Mouse (Mus musculus): ENCODE results near the gene Grik3. TPM values are rescaled to one million over a fixed set of nuclear protein-coding genes. Genes with fewer than 3 reads are reported as not detected.

The Grik3 gene
- polyA plus RNA-seq, 1 experiment from 2014 or later, result 1.1 TPM

DNA sequence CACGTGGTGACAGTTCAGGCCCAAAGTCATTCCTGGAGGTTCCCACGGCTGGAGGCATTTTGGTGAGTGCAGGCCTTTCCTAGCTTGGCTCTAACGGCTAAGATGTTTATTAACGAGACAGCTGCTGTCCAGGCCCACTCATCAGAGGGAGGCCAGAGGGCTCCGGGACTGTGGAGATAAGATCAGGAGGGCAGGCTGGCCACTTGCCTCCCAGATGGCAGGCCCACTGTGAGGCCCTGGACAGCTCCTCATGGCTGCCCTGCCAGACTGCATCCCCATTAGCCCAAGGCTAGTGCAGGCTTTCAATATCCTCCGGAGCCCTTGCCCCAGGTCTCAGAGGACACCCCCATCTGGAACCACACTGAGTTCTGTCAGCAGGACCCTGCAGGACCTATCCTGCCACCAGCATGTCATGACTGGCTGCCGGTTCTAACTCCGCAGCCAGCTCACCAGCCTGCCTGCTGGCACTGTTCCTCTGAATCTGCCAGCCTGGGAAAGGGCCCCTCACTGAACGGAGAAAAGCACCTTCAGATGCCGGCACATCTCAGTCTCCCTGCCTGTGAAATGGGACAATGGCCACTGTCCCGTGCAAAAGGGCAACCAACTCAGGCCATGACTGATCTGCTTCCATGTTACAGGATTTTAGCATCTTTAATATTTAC lies 20.7 kb upstream of the Grik3 start:
- Histone ChIP-seq H3K27me3 (ENCODE audit: control insufficient read depth, insufficient read depth, low read length) (no peaks in the 10 kb centered on the region), H3K27ac (ENCODE audit: low read length) (no peak overlapping the region), H3K4me1 (ENCODE audit: control insufficient read depth, insufficient read depth, low read length) (no peaks in the 10 kb centered on the region), H3K4me2 (replicated peaks; ENCODE audit: low read depth, low read length) (no peak overlapping the region), H3K4me3 (ENCODE audit: low read depth, low read length) (no peak overlapping the region), H3K9me3 (ENCODE audit: control insufficient read depth, low read depth, low read length) (no peaks in the 10 kb centered on the region), H3K9ac (replicated peaks; ENCODE audit: low read depth, low read length) (no peak overlapping the region), H3K36me3 (ENCODE audit: control insufficient read depth, insufficient read depth, low read length) (no peaks in the 10 kb centered on the region)
- WGBS, result 47% methylated on average over 11 of the region's 11 CpGs
- ATAC-seq (ENCODE audit: insufficient number of reproducible peaks, insufficient read depth, low FRiP score, low read depth), result no peak

GRCm38 (mm10) chr4:125474903-125475302 lies 15.6 kb upstream of the Grik3 start:
- H3K4me2 ChIP-seq (replicated peaks; ENCODE audit: low read depth, low read length), result no peak overlapping the region
- ATAC-seq (ENCODE audit: insufficient number of reproducible peaks, insufficient read depth, low FRiP score, low read depth), result no peak
- H3K4me1 ChIP-seq (ENCODE audit: control insufficient read depth, insufficient read depth, low read length), result no peaks in the 10 kb centered on the region
- no peak overlapping the region for H3K27ac ChIP-seq (ENCODE audit: low read length)
- WGBS, result 76% methylated on average over 4 of the region's 4 CpGs
- no peaks in the 10 kb centered on the region for H3K27me3 ChIP-seq (ENCODE audit: control insufficient read depth, insufficient read depth, low read length)
- H3K4me3 ChIP-seq (ENCODE audit: low read depth, low read length), result no peak overlapping the region
- H3K9ac ChIP-seq (replicated peaks; ENCODE audit: low read depth, low read length), result no peak overlapping the region
- no peaks in the 10 kb centered on the region for H3K9me3 ChIP-seq (ENCODE audit: control insufficient read depth, low read depth, low read length)
- no peaks in the 10 kb centered on the region for H3K36me3 ChIP-seq (ENCODE audit: control insufficient read depth, insufficient read depth, low read length)

GRCm38 (mm10) chr4:125478071-125478470 lies 12.4 kb upstream of the Grik3 start:
- no peaks in the 10 kb centered on the region for H3K4me1 ChIP-seq (ENCODE audit: control insufficient read depth, insufficient read depth, low read length)
- no peak overlapping the region for H3K9ac ChIP-seq (replicated peaks; ENCODE audit: low read depth, low read length)
- WGBS, result 32% methylated on average over 12 of the region's 12 CpGs
- ATAC-seq (ENCODE audit: insufficient number of reproducible peaks, insufficient read depth, low FRiP score, low read depth), result no peak
- H3K4me3 ChIP-seq (ENCODE audit: low read depth, low read length), result no peak overlapping the region
- no peak overlapping the region for H3K4me2 ChIP-seq (replicated peaks; ENCODE audit: low read depth, low read length)
- no peaks in the 10 kb centered on the region for H3K9me3 ChIP-seq (ENCODE audit: control insufficient read depth, low read depth, low read length)
- H3K27me3 ChIP-seq (ENCODE audit: control insufficient read depth, insufficient read depth, low read length), result peaks cover 7% of the 10 kb centered on the region; the same call in 1 of the 2 replicates
- H3K36me3 ChIP-seq (ENCODE audit: control insufficient read depth, insufficient read depth, low read length), result no peaks in the 10 kb centered on the region
- H3K27ac ChIP-seq (ENCODE audit: low read length), result no peak overlapping the region

- 27% methylated on average over 3 of the region's 3 CpGs for WGBS
- Histone ChIP-seq H3K4me1 (ENCODE audit: control insufficient read depth, insufficient read depth, low read length) (no peaks in the 10 kb centered on the region), H3K9ac (replicated peaks; ENCODE audit: low read depth, low read length) (no peak overlapping the region), H3K4me3 (ENCODE audit: low read depth, low read length) (no peak overlapping the region), H3K9me3 (ENCODE audit: control insufficient read depth, low read depth, low read length) (no peaks in the 10 kb centered on the region), H3K27ac (ENCODE audit: low read length) (no peak overlapping the region), H3K27me3 (ENCODE audit: control insufficient read depth, insufficient read depth, low read length) (peaks cover 28% of the 10 kb centered on the region), H3K36me3 (ENCODE audit: control insufficient read depth, insufficient read depth, low read length) (no peaks in the 10 kb centered on the region), H3K4me2 (replicated peaks; ENCODE audit: low read depth, low read length) (no peak overlapping the region)
- no peak for ATAC-seq (ENCODE audit: insufficient number of reproducible peaks, insufficient read depth, low FRiP score, low read depth)
Measured at GRCm38 (mm10) chr4:125481256-125481655, 9.2 kb upstream of the Grik3 start.

DNA sequence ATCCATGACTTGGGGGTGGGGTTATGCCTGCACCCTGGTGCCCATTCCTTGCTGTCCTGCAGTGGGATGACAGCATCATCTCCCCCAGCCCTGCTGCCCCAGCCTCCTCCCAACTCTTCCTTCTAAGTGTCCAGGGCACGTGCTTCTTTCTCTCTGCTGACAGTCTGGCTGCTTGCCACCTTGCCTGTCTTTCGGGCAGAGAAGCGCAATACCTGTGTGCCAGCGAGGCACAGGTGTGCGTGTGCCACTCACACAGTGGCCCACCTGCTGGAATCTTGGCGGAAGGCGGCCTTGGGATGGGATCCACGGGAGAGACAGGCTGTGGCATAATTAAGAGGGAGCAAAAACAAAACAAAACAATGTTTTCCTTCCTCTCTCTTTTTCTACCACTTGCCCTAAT lies 6.4 kb upstream of the Grik3 start:
- no peak overlapping the region for H3K9ac ChIP-seq (replicated peaks; ENCODE audit: low read depth, low read length)
- peaks cover 55% of the 10 kb centered on the region for H3K27me3 ChIP-seq (ENCODE audit: control insufficient read depth, insufficient read depth, low read length)
- H3K36me3 ChIP-seq (ENCODE audit: control insufficient read depth, insufficient read depth, low read length), result no peaks in the 10 kb centered on the region
- H3K27ac ChIP-seq (ENCODE audit: low read length), result no peak overlapping the region
- H3K4me1 ChIP-seq (ENCODE audit: control insufficient read depth, insufficient read depth, low read length), result no peaks in the 10 kb centered on the region
- H3K4me2 ChIP-seq (replicated peaks; ENCODE audit: low read depth, low read length), result no peak overlapping the region
- H3K9me3 ChIP-seq (ENCODE audit: control insufficient read depth, low read depth, low read length), result no peaks in the 10 kb centered on the region
- no peak for ATAC-seq (ENCODE audit: insufficient number of reproducible peaks, insufficient read depth, low FRiP score, low read depth)
- no peak overlapping the region for H3K4me3 ChIP-seq (ENCODE audit: low read depth, low read length)
- 26% methylated on average over 8 of the region's 8 CpGs for WGBS

GRCm38 (mm10) chr4:125485416-125486239 lies 4.9 kb upstream of the Grik3 start:
- H3K9me3 ChIP-seq (ENCODE audit: control insufficient read depth, low read depth, low read length), result no peaks in the 10 kb centered on the region
- 43% methylated on average over 15 of the region's 15 CpGs for WGBS
- no peak overlapping the region for H3K9ac ChIP-seq (replicated peaks; ENCODE audit: low read depth, low read length)
- no peak overlapping the region for H3K4me2 ChIP-seq (replicated peaks; ENCODE audit: low read depth, low read length)
- H3K4me3 ChIP-seq (ENCODE audit: low read depth, low read length), result no peak overlapping the region
- H3K36me3 ChIP-seq (ENCODE audit: control insufficient read depth, insufficient read depth, low read length), result no peaks in the 10 kb centered on the region
- no peak for ATAC-seq (ENCODE audit: insufficient number of reproducible peaks, insufficient read depth, low FRiP score, low read depth)
- no peak overlapping the region for H3K27ac ChIP-seq (ENCODE audit: low read length)
- H3K27me3 ChIP-seq (ENCODE audit: control insufficient read depth, insufficient read depth, low read length), result peaks cover 70% of the 10 kb centered on the region
- H3K4me1 ChIP-seq (ENCODE audit: control insufficient read depth, insufficient read depth, low read length), result no peaks in the 10 kb centered on the region

DNA sequence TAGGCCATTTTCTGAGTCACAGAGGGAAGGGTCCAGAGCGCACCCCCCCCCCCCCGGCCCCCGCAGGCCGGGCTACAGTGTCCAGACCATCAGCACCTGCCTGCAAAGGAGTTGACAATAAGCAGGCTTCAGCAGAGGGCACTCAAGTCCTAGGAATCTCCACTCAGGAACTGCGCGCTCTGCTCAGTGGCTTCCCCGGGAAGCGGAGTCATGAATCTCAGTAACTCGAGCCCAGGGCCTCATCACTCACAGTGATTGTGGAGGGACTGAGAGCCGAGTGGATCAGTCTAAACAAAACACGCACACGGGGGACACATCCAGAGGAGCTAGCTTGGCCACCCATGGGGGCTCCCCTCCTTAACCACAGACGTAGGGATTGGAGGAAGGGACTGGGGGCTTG lies 3.9 kb upstream of the Grik3 start:
- Histone ChIP-seq H3K4me3 (ENCODE audit: low read depth, low read length) (no peak overlapping the region), H3K36me3 (ENCODE audit: control insufficient read depth, insufficient read depth, low read length) (no peaks in the 10 kb centered on the region), H3K9me3 (ENCODE audit: control insufficient read depth, low read depth, low read length) (no peaks in the 10 kb centered on the region), H3K27me3 (ENCODE audit: control insufficient read depth, insufficient read depth, low read length) (peaks cover 80% of the 10 kb centered on the region), H3K4me2 (replicated peaks; ENCODE audit: low read depth, low read length) (no peak overlapping the region), H3K27ac (ENCODE audit: low read length) (no peak overlapping the region), H3K9ac (replicated peaks; ENCODE audit: low read depth, low read length) (no peak overlapping the region), H3K4me1 (ENCODE audit: control insufficient read depth, insufficient read depth, low read length) (no peaks in the 10 kb centered on the region)
- WGBS, result under 1% methylated on average over 13 of the region's 13 CpGs
- no peak for ATAC-seq (ENCODE audit: insufficient number of reproducible peaks, insufficient read depth, low FRiP score, low read depth)

DNA sequence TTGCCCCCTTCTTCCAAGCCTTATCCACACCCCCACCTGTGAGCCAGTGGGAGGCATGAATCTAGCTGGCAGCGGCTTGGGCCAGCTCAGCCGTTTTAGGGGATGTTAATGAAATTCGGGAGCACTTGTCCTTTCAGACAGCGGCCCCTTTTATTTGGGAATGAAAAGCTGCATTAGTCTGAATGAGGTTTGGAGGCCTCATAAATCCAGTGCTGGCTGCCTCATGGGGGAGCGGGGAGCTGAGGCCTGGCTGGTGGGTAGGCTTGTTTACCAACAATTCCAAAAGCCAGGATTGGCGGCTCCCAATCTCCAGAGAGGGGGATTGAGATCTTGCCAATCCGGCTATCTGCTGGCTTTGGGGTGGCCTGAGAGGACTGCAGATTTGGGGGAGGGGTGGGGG lies 3.5 kb upstream of the Grik3 start:
- Histone ChIP-seq H3K27ac (ENCODE audit: low read length) (no peak overlapping the region), H3K4me3 (ENCODE audit: low read depth, low read length) (no peak overlapping the region), H3K9me3 (ENCODE audit: control insufficient read depth, low read depth, low read length) (no peaks in the 10 kb centered on the region), H3K4me2 (replicated peaks; ENCODE audit: low read depth, low read length) (no peak overlapping the region), H3K4me1 (ENCODE audit: control insufficient read depth, insufficient read depth, low read length) (no peaks in the 10 kb centered on the region), H3K27me3 (ENCODE audit: control insufficient read depth, insufficient read depth, low read length) (peaks cover 81% of the 10 kb centered on the region), H3K9ac (replicated peaks; ENCODE audit: low read depth, low read length) (no peak overlapping the region), H3K36me3 (ENCODE audit: control insufficient read depth, insufficient read depth, low read length) (no peaks in the 10 kb centered on the region)
- 1% methylated on average over 7 of the region's 7 CpGs for WGBS
- no peak for ATAC-seq (ENCODE audit: insufficient number of reproducible peaks, insufficient read depth, low FRiP score, low read depth)

Measured in stomach, embryonic 14.5 days (tissue).